Mouse (Mus musculus) megakaryocyte, embryonic 14.5 days (primary cell): Measurements from ENCODE around the gene Trim69.

Experiments used
- FLI1 ChIP-seq: IDR thresholded peaks from 2 replicates; pipeline ENCODE4 v1.6.1; 2012; ENCODE audit warnings: low read length, inconsistent platforms, mixed read lengths
- GATA1 ChIP-seq: IDR thresholded peaks from 3 replicates; pipeline ENCODE4 v1.6.1; 2012; ENCODE audit warnings: mixed read lengths, low read length, inconsistent platforms, borderline replicate concordance

DNA sequence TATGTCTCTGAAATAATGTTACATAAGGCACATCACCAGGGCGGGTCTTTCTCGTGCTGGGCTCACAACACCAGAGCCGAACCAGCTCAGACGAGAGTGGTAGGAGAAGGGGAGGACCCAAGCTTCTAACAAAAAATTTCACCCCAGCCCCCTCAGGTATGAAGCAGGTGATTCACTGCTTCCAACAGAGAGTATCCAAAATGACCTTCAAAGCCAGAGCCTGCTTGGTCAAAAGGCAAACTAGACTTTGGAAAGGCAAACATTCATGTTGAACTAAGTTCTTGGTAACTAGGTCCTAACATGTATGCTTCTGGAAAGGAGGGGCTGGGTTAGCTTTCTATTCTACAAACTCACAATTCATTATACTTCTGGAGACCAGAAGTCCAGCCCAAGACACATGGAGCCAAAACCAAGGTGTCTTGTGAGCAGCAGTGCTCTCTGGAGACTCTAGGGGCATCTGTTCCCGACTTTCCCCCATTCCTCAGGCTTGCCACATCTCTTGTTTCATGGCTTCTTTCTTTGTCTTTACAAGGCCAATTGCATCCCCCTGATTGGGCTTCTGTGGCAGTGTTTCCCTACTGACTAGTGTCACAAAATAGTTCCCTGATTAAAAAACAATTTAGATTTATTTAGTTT, 19.1 kb upstream of the Trim69 start:
- no peak for TF ChIP-seq GATA1
- no peak for TF ChIP-seq FLI1
